ENCODE assay signal across 1 mouse cellular context in genomic region chr7:101971721-101972120, GRCm38 (mm10).
TF ChIP-seq lines count a peak whose summit lies in the region.

No protein-coding gene starts in this region.

TF ChIP-seq in CH12.LX, 34 proteins besides CTCF, POLR2A, EP300 and RAD21 (continued from another document):
- TF ChIP-seq MAX (IDR thresholded peaks at IDR 0.05; ENCODE audit: low read length), result no peak
- no peak for TF ChIP-seq PAX5 (IDR thresholded peaks at IDR 0.05; ENCODE audit: low read length)
- no peak for TF ChIP-seq MXI1 (IDR thresholded peaks at IDR 0.05; ENCODE audit: low read depth, low read length)
- TF ChIP-seq ETS1 (conservative IDR thresholded peaks at IDR 0.05; ENCODE audit: low read depth, low read length), result no peak
TF ChIP-seq in CH12.LX: peak in this region for 0.
